Mouse (Mus musculus): Measurements from ENCODE around the gene Rer1.

DNA sequence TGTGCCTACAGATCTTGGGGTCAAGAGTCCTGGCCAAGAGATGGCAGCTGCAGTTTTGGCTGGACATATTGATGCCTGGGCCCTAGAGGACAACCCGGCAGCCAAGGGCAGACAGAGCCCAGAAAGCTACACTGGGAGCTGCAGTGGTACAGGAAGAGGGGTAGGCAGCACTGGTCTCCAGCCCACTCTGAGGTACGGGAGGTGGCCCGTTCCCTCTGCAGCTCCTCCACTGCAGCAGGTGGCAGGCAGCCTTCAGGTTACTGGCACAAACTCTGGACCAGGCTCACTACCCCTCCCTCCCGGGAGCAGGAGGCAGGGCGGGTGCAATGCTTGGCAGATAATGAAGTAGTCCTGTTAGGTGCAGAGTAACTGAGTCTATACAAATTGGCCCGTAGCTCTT, 45.5 kb downstream of the Rer1 start:
- TF ChIP-seq CTCF (IDR thresholded peaks at IDR 0.05; ENCODE audit: extremely low read depth, insufficient read depth, insufficient read length, insufficient replicate concordance) (no peak), POLR2A (IDR thresholded peaks at IDR 0.05; ENCODE audit: low read depth, low read length) (no peak)
